Mouse (Mus musculus) forebrain, embryonic 12.5 days (tissue): Measurements from ENCODE around the gene Nobox. TPM values are rescaled to one million over a fixed set of nuclear protein-coding genes. Genes with fewer than 3 reads are reported as not detected.
A peak's percentile ranks its signal among the peaks of the same experiment; 100 is the strongest.

ENCODE experiments used
- ATAC-seq: fragments of 200-750 bp; cut with Nextera tagmentation; 2 replicates; pipeline ENCODE4 v1.8.0; 2017; ENCODE audit warnings: moderate TSS enrichment; ENCODE audit not compliant: low FRiP score
- H3K27ac ChIP-seq: fragments of 300-500 bp; sonication (generic); 2 replicates; pipeline ENCODE4 v1.5.1; 2016; ENCODE audit warnings: mild to moderate bottlenecking
- H3K27me3 ChIP-seq: fragments of 300-500 bp; sonication (generic); 2 replicates; pipeline ENCODE4 v1.6.1; 2016; ENCODE audit warnings: mild to moderate bottlenecking
- H3K36me3 ChIP-seq: fragments of 300-500 bp; sonication (generic); replicated peaks from 2 replicates; pipeline ENCODE4 v1.6.1; 2016; ENCODE audit warnings: mild to moderate bottlenecking
- H3K4me1 ChIP-seq: fragments of 300-500 bp; sonication (generic); 2 replicates; pipeline ENCODE4 v1.6.1; 2016
- H3K4me2 ChIP-seq: fragments of 300-500 bp; sonication (generic); 2 replicates; pipeline ENCODE4 v1.6.1; 2016; ENCODE audit warnings: mild to moderate bottlenecking, moderate library complexity
- H3K4me3 ChIP-seq: fragments of 300-500 bp; sonication (generic); replicated peaks from 2 replicates; pipeline ENCODE4 v1.5.1; 2016; ENCODE audit warnings: mild to moderate bottlenecking
- H3K9ac ChIP-seq: fragments of 300-500 bp; sonication (generic); 2 replicates; pipeline ENCODE4 v1.6.1; 2016; ENCODE audit warnings: mild to moderate bottlenecking
- H3K9me3 ChIP-seq: fragments of 300-500 bp; sonication (generic); 2 replicates; pipeline ENCODE4 v1.6.1; 2016
- WGBS: fragments of 180-500 bp; shearing (Covaris S2); methylation state at CpG from one replicate; pipeline ENCODE4 v1.1.7; 2016; 5-methylcytosine and 5-hydroxymethylcytosine counted together
- polyA plus RNA-seq: library from polyadenylated mRNA; unstranded; fragments of >200 nt; fragmentation: Nextera tagmentation; extraction: Ambion mirVana; gene quantifications from 2 replicates; pipeline ENCODE4 v1.2.1, GENCODE M21; 2016

Nobox gene
- polyA plus RNA-seq, 1 experiment from 2014 or later: not detected

- Histone ChIP-seq H3K27ac (no peak overlapping the region), H3K36me3 (no peaks in the 10 kb centered on the region)
Observed at GRCm38 (mm10) chr6:43312546-43312945, 3.2 kb upstream of the Nobox start.

GRCm38 (mm10) chr6:43310071-43310470 lies 717 bp upstream of the Nobox start:
- no peaks in the 10 kb centered on the region for H3K27me3 ChIP-seq
- H3K27ac ChIP-seq: no peak overlapping the region
- H3K36me3 ChIP-seq: no peaks in the 10 kb centered on the region
- 75% methylated on average over 6 of the region's 6 CpGs for WGBS
- no peak overlapping the region for H3K9ac ChIP-seq
- H3K4me3 ChIP-seq: no peak overlapping the region
- no peak for ATAC-seq
- H3K4me1 ChIP-seq: peaks cover 4% of the 10 kb centered on the region; the same call in 1 of the 2 replicates
- H3K9me3 ChIP-seq: no peaks in the 10 kb centered on the region
- no peak overlapping the region for H3K4me2 ChIP-seq

More at GRCm38 (mm10) chr6:43312546-43312945, 3.2 kb upstream of the Nobox start:
- Histone ChIP-seq H3K9me3 (no peaks in the 10 kb centered on the region), H3K4me1 (peaks cover 4% of the 10 kb centered on the region; the same call in 1 of the 2 replicates), H3K9ac (no peak overlapping the region), H3K27me3 (no peaks in the 10 kb centered on the region), H3K4me2 (no peak overlapping the region), H3K4me3 (no peak overlapping the region)
- no peak for ATAC-seq

DNA sequence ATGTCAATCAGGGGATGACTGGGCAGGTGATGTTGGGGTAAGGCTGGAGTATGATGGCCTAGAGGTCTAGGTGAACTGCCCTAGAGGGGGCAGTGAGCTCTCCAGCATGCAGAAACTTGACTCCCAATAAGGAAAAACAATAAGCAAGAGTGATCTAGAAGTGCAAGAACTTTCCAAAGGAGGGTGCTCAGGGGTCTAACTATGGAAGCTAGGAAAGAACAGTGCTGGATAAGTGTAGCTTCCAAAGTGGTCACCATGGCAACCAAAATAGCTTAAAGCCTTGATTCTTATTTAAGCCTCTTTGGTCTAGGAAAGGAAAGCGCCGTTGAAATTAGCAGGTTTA lies 11.9 kb downstream of the Nobox start:
- H3K4me1 ChIP-seq: 0 out of 2 replicates have a peak, but pooled peaks cover 4% of the 10 kb centered on the region
- peak; percentile 51; the same call in 1 of the 2 replicates for ATAC-seq
- WGBS: 19% methylated on average over 2 of the region's 2 CpGs
- H3K36me3 ChIP-seq: no peaks in the 10 kb centered on the region
- no peak overlapping the region for H3K9ac ChIP-seq
- H3K27me3 ChIP-seq: no peaks in the 10 kb centered on the region
- H3K4me3 ChIP-seq: no peak overlapping the region
- no peaks in the 10 kb centered on the region for H3K9me3 ChIP-seq
- H3K4me2 ChIP-seq: no peak overlapping the region
- no peak overlapping the region for H3K27ac ChIP-seq

DNA sequence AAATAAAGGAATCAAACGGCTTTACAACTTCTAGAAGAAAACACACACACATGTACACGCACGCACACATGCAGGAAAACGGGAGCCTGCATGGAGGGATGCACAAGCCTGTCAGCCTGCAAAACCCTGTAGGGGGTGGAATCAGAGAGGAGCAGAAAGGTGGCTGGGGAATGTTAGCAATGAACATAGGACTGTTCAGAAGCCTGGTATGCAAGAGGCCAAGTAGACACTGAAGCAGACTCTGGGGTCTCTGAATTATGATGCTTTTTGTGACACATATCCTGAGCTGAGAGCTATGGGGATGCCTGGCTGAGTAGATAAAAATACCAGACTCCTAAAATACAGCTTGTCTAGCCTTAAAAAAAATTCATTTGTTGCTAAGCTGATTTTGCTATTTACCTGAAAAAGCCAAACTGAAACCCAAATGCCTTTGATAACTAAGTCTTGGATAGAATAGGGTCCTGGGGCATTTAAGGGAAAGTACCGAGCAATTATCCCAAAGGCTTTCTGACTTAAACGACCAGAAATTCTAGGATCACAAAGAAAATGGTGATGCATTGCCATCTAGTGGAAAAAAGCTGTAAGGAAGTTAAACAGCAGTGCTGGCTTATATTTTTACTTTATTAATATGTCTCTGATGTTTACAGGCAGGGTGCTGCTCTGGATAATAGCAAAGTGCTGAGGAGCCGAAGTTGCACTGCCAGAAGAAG lies 12.4 kb downstream of the Nobox start:
- no peaks in the 10 kb centered on the region for H3K9me3 ChIP-seq
- WGBS: 45% methylated on average over 7 of the region's 7 CpGs
- H3K27me3 ChIP-seq: no peaks in the 10 kb centered on the region
- H3K36me3 ChIP-seq: no peaks in the 10 kb centered on the region
- no peak overlapping the region for H3K9ac ChIP-seq
- 0 out of 2 replicates have a peak, but pooled peaks cover 4% of the 10 kb centered on the region for H3K4me1 ChIP-seq
- H3K27ac ChIP-seq: no peak overlapping the region
- H3K4me3 ChIP-seq: no peak overlapping the region
- peak; percentile 72 for ATAC-seq
- no peak overlapping the region for H3K4me2 ChIP-seq

DNA sequence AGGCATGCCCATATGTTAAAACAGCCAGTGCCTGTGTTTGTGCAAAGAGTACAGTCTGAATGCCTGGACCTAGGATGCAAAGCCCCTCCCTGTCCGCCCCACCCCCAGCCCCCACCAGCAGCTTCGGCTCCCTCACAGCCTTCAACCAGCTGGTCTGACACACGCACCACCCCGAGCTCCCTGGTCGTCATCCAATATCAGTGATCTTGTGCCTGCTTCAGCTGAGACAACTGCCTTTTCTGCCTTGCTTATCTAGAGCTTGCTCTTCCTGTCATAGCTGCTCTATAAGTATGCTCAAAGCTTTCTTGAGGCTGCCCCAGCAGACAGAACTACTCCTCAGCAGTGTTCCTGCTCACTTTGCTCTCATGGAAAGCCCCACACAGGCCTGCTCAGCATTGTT lies 13.4 kb downstream of the Nobox start:
- H3K27ac ChIP-seq: no peak overlapping the region
- WGBS: 58% methylated on average over 5 of the region's 5 CpGs
- H3K4me2 ChIP-seq: no peak overlapping the region
- H3K4me1 ChIP-seq: 0 out of 2 replicates have a peak, but pooled peaks cover 4% of the 10 kb centered on the region
- H3K9me3 ChIP-seq: no peaks in the 10 kb centered on the region
- H3K27me3 ChIP-seq: no peaks in the 10 kb centered on the region
- no peak for ATAC-seq
- H3K9ac ChIP-seq: no peak overlapping the region
- H3K36me3 ChIP-seq: no peaks in the 10 kb centered on the region
- H3K4me3 ChIP-seq: no peak overlapping the region

GRCm38 (mm10) chr6:43293175-43293574 lies 16.2 kb downstream of the Nobox start:
- Histone ChIP-seq H3K36me3 (no peaks in the 10 kb centered on the region), H3K4me3 (no peak overlapping the region), H3K27ac (no peak overlapping the region), H3K4me1 (0 out of 2 replicates have a peak, but pooled peaks cover 4% of the 10 kb centered on the region), H3K4me2 (no peak overlapping the region), H3K9ac (no peak overlapping the region), H3K27me3 (no peaks in the 10 kb centered on the region), H3K9me3 (no peaks in the 10 kb centered on the region)
- WGBS: 76% methylated on average over 7 of the region's 7 CpGs
- ATAC-seq: no peak

DNA sequence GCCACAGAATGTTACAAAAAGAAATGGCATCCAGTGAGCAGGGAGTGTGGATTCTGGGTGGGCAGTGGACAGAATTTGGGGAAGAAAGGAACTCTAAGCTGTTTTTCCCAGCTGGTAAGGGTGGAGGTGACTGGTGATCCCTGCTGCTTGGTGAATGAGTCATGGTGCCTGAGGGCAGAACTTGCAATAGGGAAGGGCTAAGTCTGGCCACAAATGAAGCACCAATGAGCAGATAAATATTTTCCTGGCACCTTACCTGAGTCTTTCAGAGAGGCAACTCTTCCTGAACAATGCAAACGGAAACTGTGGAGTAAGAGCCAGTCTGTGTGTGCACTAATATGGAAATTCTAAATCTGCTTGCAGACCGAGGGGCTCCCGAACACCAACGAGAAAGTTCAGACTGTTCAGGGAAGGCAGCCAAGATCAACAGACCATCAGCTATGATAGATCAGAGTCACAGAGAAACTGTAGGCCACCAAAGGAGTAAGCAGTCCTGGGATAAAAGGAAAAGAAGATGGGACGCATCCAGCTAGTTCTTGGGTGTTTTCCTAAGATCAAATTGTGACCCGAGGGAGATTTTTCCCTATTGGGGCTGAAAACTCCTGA lies 16.8 kb downstream of the Nobox start:
- WGBS: 84% methylated on average over 6 of the region's 6 CpGs
- H3K27ac ChIP-seq: no peak overlapping the region
- H3K4me3 ChIP-seq: no peak overlapping the region
- H3K9me3 ChIP-seq: no peaks in the 10 kb centered on the region
- H3K9ac ChIP-seq: no peak overlapping the region
- ATAC-seq: no peak
- no peaks in the 10 kb centered on the region for H3K36me3 ChIP-seq
- 0 out of 2 replicates have a peak, but pooled peaks cover 3% of the 10 kb centered on the region for H3K4me1 ChIP-seq
- no peak overlapping the region for H3K4me2 ChIP-seq
- H3K27me3 ChIP-seq: no peaks in the 10 kb centered on the region

DNA sequence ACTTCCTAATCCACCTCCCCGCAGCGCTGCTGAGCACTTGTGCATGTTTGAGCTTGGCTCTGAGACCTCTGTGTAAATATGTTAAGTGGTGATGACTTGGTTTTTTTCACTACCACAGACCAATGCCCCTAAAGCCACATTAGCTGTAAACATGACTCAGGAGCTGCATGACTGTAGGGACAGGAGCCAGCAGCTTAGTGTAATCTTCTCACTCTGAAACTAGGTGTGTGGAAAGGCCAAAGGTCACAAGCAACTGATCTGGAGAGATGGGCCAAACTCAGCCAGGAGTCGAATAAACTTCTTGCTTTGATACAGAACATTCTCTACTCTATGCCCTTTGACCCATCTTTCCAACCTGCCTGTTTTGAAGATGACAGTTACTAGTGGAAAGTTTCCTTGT lies 17.3 kb downstream of the Nobox start:
- H3K9ac ChIP-seq: no peak overlapping the region
- no peaks in the 10 kb centered on the region for H3K4me1 ChIP-seq
- no peak overlapping the region for H3K27ac ChIP-seq
- WGBS: 81% methylated on average over 3 of the region's 3 CpGs
- H3K36me3 ChIP-seq: no peaks in the 10 kb centered on the region
- H3K4me2 ChIP-seq: no peak overlapping the region
- ATAC-seq: no peak
- H3K4me3 ChIP-seq: no peak overlapping the region
- H3K27me3 ChIP-seq: no peaks in the 10 kb centered on the region
- H3K9me3 ChIP-seq: no peaks in the 10 kb centered on the region

DNA sequence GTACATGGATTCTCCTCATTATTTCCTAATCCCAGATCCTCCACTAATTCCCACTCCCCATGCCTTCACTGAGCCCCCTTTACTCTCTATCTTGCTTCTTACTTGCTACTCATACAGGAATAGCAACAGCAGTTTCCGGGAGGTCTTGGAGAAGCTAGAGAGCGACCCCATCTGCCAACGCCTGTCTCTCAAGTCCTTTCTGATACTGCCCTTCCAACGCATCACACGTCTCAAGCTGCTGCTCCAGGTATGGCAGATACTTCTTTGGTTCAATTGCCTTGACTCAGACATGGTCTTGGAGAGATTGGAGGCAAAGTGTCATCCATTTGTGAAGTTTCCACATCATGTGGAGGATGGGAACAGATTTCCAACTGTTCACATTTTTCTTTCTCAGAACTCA lies 28.9 kb downstream of the Nobox start:
- Histone ChIP-seq H3K9ac (no peak overlapping the region), H3K4me1 (no peaks in the 10 kb centered on the region), H3K27me3 (no peaks in the 10 kb centered on the region), H3K27ac (no peak overlapping the region), H3K4me3 (no peak overlapping the region), H3K36me3 (no peaks in the 10 kb centered on the region), H3K9me3 (no peaks in the 10 kb centered on the region), H3K4me2 (no peak overlapping the region)
- WGBS: 94% methylated on average over 5 of the region's 5 CpGs
- ATAC-seq: no peak

DNA sequence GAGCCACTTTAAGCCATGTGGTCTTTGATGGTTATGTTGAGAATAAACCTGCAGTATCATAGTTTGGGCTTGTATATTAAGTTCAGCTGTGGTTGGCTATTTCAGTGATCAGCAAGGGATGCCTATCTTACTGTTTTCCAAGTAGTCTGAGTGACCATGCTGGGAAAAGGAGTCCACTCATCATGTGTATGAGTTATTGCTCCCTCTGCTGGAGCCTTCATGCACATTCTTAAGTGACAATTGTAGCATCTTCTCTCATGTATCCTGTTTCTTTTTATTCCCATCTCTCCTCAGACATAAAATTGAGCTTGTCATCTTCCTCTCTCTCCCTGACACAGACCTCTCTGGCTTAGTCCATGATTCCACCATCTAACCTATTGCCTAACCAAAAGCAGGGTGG lies 31.1 kb downstream of the Nobox start:
- H3K4me1 ChIP-seq: no peaks in the 10 kb centered on the region

DNA sequence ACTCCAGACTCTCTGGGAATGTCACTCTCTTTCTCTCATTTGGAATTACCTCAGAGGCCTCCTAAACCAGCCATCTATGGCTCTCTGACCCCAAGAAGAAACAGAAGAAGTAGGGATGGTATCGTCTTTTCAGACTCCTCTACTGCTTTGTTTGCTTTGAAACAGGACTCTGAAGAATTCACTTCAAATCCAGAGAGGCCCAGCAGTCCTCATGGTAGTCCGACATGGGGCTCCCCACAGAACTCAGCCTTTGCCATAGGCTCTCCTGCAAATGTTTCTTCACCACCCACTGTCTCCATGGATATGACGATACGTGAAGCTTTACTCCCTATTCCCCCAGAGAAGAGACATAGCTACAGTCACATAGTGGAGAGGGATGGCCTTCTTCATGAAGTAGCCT lies 35.2 kb downstream of the Nobox start:
- Histone ChIP-seq H3K36me3 (no peaks in the 10 kb centered on the region), H3K27ac (no peak overlapping the region), H3K9me3 (no peaks in the 10 kb centered on the region), H3K27me3 (no peaks in the 10 kb centered on the region), H3K4me2 (no peak overlapping the region), H3K4me1 (no peaks in the 10 kb centered on the region), H3K4me3 (no peak overlapping the region), H3K9ac (no peak overlapping the region)
- 88% methylated on average over 4 of the region's 4 CpGs for WGBS
- no peak for ATAC-seq

More for the DNA sequence above, 31.1 kb downstream of the Nobox start:
- no peak for ATAC-seq
- H3K9ac ChIP-seq: no peak overlapping the region
- no peaks in the 10 kb centered on the region for H3K9me3 ChIP-seq
- no peak overlapping the region for H3K4me2 ChIP-seq
- no peaks in the 10 kb centered on the region for H3K36me3 ChIP-seq
- no peak overlapping the region for H3K27ac ChIP-seq
- H3K4me3 ChIP-seq: no peak overlapping the region
- no peaks in the 10 kb centered on the region for H3K27me3 ChIP-seq

- Histone ChIP-seq H3K36me3 (no peaks in the 10 kb centered on the region), H3K27me3 (no peaks in the 10 kb centered on the region), H3K4me3 (no peak overlapping the region), H3K4me1 (no peaks in the 10 kb centered on the region), H3K4me2 (no peak overlapping the region), H3K9me3 (no peaks in the 10 kb centered on the region), H3K9ac (no peak overlapping the region), H3K27ac (0 out of 2 replicates have a peak overlapping the region, but pooled peaks have one; percentile 8)
- no peak for ATAC-seq
Observed at GRCm38 (mm10) chr6:43272597-43272996, 36.8 kb downstream of the Nobox start.

GRCm38 (mm10) chr6:43266356-43266755 lies 43.0 kb downstream of the Nobox start:
- no peaks in the 10 kb centered on the region for H3K9me3 ChIP-seq
- peaks cover 16% of the 10 kb centered on the region; the same call in 1 of the 2 replicates for H3K4me1 ChIP-seq
- 5% methylated on average over 8 of the region's 8 CpGs for WGBS
- peak overlapping the region; percentile 50 for H3K4me3 ChIP-seq
- H3K27ac ChIP-seq: no peak overlapping the region
- H3K9ac ChIP-seq: no peak overlapping the region
- peak overlapping the region; percentile 81 for H3K4me2 ChIP-seq
- no peaks in the 10 kb centered on the region for H3K36me3 ChIP-seq
- peaks cover 29% of the 10 kb centered on the region for H3K27me3 ChIP-seq
- ATAC-seq: no peak
